Mouse (Mus musculus): ENCODE measurements around the gene Dab1.

Gene Dab1

DNA sequence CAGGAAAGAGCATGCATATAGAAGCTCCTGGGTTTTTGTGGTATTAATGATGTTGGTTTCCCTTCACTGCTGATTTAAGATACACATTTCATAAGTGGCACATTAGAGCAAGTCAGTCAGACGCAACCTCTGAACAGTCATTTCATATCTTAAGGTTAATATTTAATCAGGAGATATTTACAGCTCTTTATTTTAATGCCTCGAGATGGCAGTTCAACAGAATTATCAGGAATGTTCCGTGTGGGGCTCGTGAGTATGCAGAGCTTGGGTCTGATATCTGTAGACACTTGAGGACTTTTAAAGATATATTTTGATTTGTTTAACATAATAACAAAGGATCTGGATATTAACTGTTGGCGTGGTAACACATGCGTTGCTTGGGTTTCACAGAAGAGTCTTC lies 892.7 kb downstream of the Dab1 start:
- in situ Hi-C loops (cut with MboI): no loop called here

DNA sequence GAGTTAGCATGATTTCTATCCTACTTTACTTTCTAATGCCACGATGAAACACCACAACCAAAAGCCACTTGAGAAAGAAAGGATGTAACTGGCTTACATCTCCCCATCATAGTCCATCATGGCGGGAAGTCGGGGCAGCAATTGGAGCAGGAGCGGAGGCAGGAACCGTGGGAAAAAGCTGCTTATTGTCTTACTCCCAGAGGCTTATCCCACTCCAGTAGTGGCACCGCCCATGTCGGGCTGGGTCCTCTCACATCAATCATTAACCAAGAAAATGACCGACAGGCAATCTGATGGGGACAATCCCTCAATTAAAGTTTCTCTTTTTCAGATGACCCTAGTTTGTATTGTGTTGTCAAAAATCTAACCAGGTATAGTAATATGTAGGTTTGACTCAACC lies 893.4 kb downstream of the Dab1 start:
- in situ Hi-C loops (cut with MboI): no loop called here

DNA sequence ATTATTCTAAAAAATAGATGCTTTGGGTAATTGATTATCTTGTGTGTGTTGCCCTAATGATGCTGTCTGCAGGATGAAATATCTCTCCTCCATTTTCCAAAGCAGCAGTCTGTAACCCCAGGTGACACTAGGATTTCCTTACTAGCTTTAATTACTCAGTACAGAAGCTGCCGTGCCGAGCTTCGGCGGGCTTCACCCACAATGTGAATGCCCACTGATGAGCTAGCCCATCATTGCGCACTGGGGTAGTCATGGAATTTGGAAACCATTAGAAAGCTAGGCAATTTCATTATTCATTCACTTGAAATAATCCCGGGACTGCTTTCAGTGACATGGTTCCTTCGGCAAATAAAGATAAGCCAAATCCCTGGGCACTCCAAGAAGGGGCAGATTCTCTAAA lies 894.5 kb downstream of the Dab1 start:
- in situ Hi-C loops (cut with MboI): no loop called here

DNA sequence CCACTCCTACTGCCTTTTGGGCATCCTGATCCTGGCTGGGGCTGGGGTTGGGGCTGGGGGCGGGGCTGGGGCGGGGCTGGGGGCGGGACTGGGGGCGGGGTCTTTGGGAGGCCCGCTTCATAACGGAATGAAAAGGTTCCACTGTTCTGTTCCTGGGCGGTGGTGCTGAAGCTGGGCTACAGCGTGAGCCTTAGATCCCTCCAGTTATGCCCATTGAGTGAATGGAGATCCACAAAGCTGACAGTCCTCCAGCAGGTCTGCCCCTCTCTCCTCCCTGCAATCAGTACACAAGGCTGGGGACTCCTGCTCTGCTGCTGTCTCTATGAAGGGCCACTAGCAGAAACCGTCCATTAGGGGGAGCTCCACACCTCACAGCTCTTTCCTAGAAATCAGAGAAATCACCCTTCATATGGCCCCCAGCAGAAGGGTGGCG lies 895.4 kb downstream of the Dab1 start:
- in situ Hi-C loops (cut with MboI): no loop called here

DNA sequence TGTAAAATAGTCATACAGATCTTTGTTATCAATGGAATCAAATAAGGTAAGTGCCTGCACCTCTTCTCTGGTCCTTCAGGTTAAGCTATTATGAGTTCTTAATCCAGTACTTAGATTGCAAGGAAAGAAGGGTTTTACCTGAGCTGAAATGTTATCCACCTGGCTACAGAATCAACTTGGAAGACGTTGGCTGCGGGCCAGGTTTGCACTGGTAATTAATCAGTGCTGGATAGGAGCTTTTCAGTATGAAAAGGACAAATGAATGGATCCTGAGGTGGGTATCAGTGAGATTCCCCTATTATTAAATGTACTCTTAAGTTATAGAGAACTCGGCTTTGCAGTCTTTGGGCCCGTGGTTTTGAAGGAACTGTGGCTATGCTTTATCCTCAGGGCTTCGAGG lies 896.5 kb downstream of the Dab1 start:
- in situ Hi-C loops (cut with MboI): no loop called here

DNA sequence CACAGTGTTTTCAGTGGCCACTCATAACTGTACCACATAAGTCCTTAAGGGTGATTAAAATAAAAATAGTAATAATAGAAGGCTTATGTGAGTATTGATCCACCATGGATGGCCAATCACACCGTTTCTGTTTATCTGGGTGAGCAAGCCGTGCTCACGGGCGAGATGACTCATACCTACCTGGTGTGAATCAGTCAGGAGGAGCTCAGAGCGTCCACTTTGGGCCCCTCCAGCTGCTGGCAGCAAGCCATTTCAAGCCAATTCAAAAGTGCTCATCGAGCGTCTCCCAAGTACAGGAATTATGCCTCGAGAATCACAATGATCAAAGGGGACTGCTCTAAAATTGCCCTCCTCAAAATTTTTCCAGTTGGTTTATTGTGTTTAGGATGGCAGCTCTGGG lies 903.2 kb downstream of the Dab1 start:
- in situ Hi-C loops (cut with MboI): no loop called here

DNA sequence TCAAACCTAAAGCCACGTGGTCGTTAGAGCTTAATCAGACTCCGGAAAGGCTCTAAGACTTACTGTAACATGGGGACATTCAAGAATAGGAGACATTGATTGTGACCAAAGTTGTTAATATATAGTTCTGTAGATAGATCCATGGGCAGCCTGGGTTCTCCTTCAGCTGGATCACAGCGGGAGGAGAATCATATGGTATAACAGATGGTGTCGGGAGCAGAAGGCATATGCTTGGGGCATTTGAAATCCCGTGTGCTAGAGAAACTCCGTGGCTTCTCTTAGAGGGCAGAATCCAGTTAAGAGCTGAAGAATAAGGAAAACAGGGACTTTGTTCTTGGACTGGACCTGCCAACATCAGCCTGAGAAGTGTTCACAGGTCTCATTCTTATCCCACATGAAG lies 904.6 kb downstream of the Dab1 start:
- in situ Hi-C loops (cut with MboI): no loop called here

DNA sequence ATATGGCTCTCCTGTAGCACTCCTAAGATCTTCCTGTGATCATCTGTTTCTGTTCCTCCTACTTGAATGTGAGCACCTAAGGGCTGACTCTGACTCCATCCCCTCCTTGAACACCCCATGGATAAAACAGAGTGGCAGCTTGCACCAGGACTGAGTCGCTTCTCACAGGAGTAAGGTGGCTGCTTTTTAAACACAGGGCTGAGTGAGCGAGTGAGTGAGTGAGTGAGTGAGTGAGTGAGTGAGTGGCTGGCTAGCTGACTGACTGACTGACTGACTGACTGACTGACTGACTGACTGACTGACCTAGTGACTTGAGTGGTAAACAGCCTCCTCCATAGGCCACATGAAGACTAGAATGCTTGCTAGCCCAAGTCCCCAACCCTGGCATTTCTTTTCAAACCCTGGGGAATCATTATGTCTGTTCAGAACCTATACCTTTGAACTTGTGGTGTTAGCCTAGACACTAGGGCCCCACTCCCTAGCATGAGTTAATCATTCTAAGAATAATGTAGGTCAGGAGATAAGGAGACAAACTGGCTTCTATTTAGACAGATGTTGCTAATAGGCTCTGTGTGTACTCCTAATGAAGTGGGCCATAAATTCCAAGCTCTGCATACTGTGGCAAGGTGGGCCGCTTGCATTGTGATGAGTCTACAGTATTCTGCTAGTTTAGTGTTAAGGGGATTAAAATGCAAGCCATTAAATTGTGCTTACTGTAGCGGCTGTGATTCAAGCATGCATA lies 910.9 kb downstream of the Dab1 start:
- in situ Hi-C loops (cut with MboI): no loop called here

DNA sequence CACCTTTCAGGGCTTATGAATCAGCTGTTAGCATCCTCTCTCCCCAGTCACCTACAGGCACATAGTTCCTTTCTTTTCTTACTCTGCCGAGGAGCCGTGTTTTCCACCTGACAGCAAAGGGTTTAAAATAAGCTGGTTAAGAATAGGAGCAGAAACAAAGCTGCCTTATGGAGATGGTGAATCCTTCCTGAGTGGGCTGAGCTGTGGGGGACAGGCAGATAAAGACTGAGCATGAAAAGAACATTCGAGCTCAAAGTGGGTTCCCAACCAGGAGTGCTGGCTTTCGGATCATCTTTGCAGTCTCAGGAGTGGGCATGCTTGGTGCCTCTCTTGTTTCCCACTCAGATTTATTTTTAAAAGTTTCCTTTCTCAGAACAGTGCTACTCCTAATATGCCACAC lies 913.7 kb downstream of the Dab1 start:
- in situ Hi-C loops (cut with MboI): no loop called here

DNA sequence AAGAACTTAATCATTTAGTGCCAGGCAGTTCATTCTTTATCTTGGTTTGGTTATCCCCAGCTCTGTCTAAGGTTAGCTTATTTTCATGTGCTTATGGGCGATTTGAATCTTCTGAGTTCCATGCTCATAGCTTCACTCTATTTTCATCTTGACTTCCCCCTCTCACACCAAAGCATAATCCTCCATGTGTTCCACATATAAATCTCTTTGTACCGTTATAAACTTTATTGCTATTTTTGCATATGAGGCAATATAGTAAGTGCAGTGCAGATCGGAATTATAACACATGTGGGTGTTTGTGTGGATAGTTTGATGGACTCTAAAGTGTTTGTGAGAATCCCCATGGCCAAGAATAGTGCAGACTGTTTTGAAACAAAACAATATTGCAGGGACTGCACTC lies 919.3 kb downstream of the Dab1 start:
- in situ Hi-C loops (cut with MboI): no loop called here

DNA sequence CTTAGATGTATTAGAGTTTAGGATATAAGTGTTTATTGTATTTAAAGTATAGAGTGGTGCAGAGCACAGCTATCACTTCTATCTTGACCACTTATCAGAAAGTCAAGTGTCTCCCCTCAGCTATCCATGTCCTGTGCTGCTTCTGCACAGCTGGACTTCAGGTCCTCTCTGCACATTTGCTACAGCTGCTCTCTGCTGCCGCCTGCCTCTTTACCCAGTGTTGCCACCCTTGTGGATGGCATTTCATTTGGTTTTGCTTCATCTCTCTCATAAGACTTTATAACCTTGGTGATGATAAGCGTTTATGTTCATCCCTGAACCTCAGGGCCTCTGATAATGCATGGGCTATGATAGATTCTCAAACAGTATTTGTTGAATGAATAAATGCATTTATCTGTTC lies 919.9 kb downstream of the Dab1 start:
- in situ Hi-C loops (cut with MboI): no loop called here

DNA sequence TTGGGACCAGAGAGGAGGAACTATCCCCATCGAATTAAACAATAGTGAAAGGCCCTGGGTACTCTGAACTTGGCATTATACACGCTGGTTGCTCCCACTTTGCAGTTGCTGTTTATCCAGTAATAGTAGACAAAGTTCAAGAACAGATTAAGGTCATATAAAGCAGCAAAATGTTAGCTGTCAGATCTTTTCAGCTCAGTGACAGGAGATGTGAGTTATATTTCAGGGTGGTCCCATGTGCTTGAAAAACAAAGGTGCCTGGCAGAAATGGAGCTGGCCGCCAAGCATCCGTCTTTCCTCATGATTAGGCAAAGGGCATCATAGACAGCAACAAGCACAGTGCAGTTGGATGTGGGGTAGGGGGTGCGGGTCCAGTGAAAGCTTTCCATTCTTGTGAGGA lies 927.9 kb downstream of the Dab1 start:
- in situ Hi-C loops (cut with MboI): no loop called here

DNA sequence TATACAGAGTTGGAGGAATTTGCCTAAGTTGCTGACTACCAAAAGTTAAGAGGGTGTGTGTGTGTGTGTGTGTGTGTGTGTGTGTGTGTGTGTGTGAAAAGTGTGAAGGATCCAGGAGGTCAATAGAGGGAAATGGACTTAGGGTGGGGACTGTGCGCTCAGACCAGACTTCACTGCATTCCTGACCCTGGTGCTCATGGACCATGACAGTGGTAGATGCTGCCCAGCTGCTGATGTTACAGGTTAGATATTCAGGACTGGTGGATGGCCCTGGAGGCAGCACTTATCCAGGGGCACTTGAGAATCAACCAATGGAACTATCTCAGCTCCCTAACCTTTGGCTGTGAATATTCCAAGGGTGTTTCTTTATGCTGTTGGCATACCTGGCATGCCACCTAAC lies 929.1 kb downstream of the Dab1 start:
- in situ Hi-C loops (cut with MboI): no loop called here

DNA sequence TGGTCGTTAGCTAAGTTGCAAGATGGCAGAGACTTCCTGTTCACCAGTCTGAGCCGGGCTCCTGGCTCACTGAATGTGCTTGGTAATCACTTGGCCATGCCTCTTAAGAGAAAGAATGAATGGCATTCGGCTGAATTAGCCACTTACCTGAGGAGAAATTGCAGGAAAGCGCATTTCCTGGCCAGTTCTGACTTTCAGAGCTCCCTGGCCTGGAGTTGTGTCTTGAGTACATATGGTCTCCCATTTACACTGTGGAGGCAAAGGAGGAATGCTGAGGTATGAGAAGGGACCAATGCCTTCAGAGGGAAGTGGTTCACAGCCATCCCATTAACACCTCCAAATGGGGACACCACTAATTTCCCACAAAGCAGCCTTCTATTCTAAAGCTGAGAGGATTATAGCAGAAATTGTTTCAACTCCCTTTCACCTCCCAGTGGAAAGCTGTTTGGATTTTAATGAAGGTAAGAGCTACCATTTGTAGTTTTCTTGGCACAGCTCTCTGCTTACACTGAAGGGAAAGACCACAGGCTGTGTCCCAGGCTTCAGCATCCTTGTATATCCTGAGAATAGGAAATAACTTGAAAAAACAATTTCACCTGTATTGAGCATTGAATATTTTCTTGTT lies 931.5 kb downstream of the Dab1 start:
- in situ Hi-C loops (cut with MboI): no loop called here

DNA sequence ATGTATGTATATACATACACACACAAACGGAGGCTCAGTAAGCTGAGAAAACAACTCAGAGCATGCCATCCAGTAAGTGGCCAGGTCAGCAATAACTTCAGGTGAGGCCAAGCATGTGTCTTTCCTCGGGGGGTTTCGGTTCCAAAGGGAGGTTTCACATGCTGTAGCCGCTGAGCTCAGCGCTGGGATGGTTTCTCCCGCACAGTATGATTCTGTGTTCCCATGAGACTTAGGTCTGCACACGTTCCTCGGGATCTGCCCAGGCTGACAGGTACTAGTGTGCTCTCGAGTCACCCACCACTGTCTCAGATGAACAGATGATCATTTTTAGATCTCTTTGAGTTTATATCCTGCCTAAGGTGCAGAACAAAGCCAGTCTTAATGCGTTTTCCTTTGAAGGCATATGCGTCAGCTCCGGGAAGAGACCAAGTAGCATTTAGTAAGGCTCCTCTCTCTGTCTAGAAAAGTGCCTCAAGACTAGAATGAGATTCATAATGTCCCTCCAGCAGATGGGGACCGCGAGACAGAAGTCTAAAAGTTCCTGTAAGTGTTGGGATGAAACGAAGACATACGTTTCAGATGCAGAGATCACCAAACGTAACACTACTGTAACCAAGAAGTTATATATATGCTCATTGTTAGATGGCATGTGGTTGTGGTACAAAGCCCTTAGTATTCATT lies 932.4 kb downstream of the Dab1 start:
- in situ Hi-C loops (cut with MboI): no loop called here

DNA sequence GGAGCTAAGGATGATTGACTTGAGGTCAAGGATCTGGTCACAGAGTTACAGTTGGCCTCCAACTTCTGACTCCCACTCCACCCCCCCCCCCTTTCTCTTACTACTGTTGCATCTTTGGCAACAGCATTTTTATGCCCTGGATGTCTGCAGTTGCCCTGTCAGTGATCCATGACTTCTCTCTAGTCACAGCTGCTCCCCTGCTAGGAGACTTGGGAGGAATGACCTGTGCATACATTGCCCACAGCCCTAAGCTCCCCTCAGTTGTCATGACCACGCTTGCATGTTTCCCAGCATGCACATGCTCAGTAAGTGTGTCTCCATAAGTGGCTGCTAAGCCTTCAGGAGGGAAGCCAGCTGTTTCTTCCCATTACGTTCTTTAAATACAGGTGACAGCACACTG lies 936.2 kb downstream of the Dab1 start:
- in situ Hi-C loops (cut with MboI): no loop called here

DNA sequence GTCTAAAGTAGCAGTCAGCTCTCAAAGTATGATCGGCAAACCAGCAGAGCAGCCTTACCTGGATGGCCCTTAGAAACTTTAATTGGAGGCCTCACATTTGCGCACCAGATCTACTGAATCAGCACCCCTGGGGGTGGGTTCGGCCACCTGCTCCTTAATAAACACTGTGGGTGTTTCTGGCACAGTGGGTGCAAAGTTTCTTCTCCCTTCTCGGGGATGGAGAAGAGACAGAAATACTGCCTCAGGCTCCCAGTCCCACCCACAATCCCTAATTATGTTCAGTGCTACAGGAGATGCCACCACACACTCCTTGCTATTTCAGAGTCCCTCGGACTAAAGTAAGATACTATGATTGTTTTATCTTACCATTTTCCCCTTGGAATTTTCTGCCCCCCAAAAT lies 944.4 kb downstream of the Dab1 start:
- in situ Hi-C loops (cut with MboI): no loop called here

DNA sequence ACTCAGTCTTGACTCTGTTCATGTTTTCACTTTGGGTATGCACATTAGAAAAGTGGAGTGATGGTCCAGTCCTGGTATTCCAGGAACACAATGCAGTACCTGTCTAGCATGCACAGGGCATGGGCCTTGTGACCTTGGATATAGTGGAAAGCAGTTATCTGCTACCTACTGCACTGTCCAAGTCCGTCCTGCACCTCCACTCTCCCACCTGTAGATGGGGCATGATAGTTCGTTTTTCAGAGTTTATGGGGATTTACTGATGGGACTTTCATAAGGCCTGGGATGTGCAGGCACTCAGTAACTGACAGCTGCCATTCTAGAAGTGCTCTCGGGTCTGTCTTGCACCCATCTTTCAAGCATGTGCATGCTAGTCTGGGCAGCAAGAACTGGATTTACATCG lies 951.4 kb downstream of the Dab1 start:
- in situ Hi-C loops (cut with MboI): no loop called here

DNA sequence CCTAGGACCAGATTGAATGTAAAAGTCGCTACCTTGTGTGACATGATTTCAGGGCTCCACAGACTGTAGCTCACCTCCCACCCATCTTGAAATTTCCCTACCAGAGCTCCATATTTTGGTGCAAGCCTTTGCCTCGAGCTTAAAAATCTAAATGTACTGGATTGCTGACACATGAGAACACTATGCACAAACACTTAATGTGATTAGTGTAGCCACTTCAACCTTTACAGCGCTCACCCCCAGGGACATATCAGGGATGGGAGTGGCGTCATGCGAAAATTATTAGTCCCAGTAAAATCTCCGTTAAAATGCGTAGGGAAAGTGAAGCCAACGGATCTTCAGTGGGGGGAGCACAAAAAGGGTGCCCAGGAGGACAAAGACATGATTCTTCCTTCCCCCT lies 953.3 kb downstream of the Dab1 start:
- in situ Hi-C loops (cut with MboI): no loop called here

DNA sequence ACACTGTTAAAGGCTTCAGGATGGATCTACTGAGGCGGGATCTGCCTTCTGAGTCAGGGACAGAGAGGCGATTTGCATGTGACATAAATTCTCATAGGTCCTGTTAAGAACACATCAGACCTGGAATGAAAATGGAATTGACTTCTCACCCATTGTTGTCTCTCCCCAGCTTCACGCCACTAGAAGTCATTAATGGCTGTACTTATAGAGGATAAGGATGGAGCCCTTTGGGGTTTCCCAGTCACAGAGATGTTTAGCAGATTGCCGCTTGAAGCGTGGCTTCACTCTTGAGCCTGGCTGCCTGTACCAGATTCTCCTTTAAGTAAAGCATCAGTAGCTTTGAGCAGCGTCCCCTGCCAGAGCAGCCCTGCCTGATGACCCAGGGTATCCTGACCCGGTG lies 954.3 kb downstream of the Dab1 start:
- in situ Hi-C loops (cut with MboI): no loop called here

DNA sequence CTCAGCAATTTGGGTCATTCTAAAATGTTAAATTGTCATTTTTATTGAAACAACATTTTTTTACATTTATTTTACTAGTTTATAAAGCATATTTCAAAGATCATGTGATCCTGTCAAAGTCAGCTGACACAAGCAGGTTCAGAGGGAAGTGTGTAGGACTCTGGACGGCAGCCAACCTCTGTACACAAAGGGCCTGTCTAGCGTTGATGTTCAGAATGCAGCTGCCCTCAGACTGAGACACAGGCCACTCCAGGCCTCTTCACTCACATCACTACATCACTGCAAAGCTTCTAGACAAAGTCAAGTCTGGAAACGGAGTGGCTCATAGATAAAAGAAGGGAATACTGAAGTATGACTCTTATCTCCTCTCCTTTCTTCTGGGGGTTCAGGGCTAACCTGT lies 959.2 kb downstream of the Dab1 start:
- in situ Hi-C loops (cut with MboI): no loop called here

DNA sequence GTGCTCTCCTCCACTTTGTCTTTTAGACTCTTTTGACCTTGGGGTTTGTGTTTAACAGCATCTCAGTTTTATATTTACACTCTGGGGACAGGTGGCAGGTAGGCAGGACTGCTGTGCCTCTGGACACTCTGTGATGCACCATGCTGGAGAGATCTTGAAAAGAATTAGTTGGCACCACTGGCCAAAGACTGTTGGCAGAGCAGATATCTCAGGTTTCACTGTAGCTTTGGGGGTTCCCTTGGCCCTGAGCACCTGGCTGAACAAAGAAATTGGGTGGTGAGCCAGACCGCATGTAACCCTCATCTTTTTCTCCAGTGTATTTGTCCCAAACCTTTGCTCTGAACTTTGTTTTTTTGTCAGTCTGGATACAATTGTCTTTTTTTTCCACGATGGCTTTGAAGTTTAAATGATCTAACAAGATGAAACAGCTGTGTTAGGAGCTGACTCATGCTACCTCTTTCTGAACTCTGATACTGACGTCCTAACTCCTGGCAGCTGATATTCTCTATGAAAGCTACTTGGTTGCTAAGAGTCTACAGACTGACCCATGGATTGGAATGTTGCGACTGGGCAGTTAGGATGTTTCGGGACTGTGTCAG lies 960.9 kb downstream of the Dab1 start:
- in situ Hi-C loops (cut with MboI): no loop called here

DNA sequence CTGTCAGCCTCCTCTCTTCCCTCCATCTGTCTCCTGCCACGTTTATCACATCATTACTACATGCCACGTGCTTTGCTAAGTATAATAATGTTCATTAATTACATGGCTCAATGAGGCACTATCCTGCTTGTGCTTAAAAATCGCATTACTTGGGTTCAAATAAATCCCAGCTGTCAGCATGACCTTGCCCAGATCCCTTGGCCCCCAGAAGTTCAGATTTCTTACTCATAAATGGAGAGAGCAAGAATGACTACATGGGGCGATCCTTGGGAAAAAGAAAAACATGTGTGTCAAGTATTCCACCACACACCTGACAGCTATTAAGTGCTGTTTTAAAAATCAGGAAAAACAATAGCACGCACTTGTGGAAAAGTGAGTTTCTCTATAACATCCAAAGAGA lies 963.6 kb downstream of the Dab1 start:
- in situ Hi-C loops (cut with MboI): no loop called here
